Mouse (Mus musculus) lung, embryonic 15.5 days (tissue): ENCODE data around the gene Lipe. TPM values are rescaled to one million over a fixed set of nuclear protein-coding genes. Genes with fewer than 3 reads are reported as not detected.

Experiments
- ATAC-seq: fragments of 200-750 bp; cut with Nextera tagmentation; 2 replicates; pipeline ENCODE4 v1.8.0; 2017; ENCODE audit warnings: moderate number of reproducible peaks, borderline replicate concordance; ENCODE audit not compliant: low FRiP score, low TSS enrichment; ENCODE audit errors: extremely low read depth
- H3K27ac ChIP-seq: fragments of 300-500 bp; sonication (generic); 2 replicates; pipeline ENCODE4 v1.5.1; 2015; ENCODE audit warnings: moderate library complexity, mild to moderate bottlenecking, inconsistent platforms
- H3K27me3 ChIP-seq: fragments of 300-500 bp; sonication (generic); 2 replicates; pipeline ENCODE4 v1.6.1; 2015; ENCODE audit warnings: inconsistent platforms
- H3K36me3 ChIP-seq: fragments of 300-500 bp; sonication (generic); 2 replicates; pipeline ENCODE4 v1.6.1; 2015; ENCODE audit warnings: inconsistent platforms
- H3K4me1 ChIP-seq: fragments of 300-500 bp; sonication (generic); 2 replicates; pipeline ENCODE4 v1.6.1; 2015; ENCODE audit warnings: inconsistent platforms
- H3K4me2 ChIP-seq: fragments of 300-500 bp; sonication (generic); 2 replicates; pipeline ENCODE4 v1.6.1; 2015; ENCODE audit warnings: inconsistent platforms, mild to moderate bottlenecking, moderate library complexity
- H3K4me3 ChIP-seq: fragments of 300-500 bp; sonication (generic); 2 replicates; pipeline ENCODE4 v1.5.1; 2015; ENCODE audit warnings: mild to moderate bottlenecking, inconsistent platforms
- H3K9ac ChIP-seq: fragments of 300-500 bp; sonication (generic); 2 replicates; pipeline ENCODE4 v1.6.1; 2015; ENCODE audit warnings: inconsistent platforms
- H3K9me3 ChIP-seq: fragments of 300-500 bp; sonication (generic); 2 replicates; pipeline ENCODE4 v1.6.1; 2016; ENCODE audit warnings: inconsistent platforms
- WGBS: fragments of 180-500 bp; shearing (Covaris S2); methylation state at CpG from one replicate; pipeline ENCODE4 v1.1.7; 2015; 5-methylcytosine and 5-hydroxymethylcytosine counted together
- polyA plus RNA-seq: library from polyadenylated mRNA; unstranded; fragments of >200 nt; fragmentation: Nextera tagmentation; extraction: Ambion mirVana; gene quantifications from 2 replicates; pipeline ENCODE4 v1.2.1, GENCODE M21; 2015

The Lipe gene
- polyA plus RNA-seq, 1 experiment from 2014 or later: 9.4 TPM

GRCm38 (mm10) chr7:25393451-25394210 is 4.9 kb downstream of the Lipe start:
- Histone ChIP-seq H3K9me3 (no peaks in the 10 kb centered on the region), H3K27ac (no peak overlapping the region), H3K4me2 (peak overlapping the region; percentile 86; the same call in 1 of the 2 replicates), H3K36me3 (0 out of 2 replicates have a peak, but pooled peaks cover under 1% of the 10 kb centered on the region), H3K4me3 (no peak overlapping the region), H3K27me3 (no peaks in the 10 kb centered on the region), H3K4me1 (peaks cover 49% of the 10 kb centered on the region), H3K9ac (0 out of 2 replicates have a peak overlapping the region, but pooled peaks have one; percentile 72)
- 71% methylated on average over 8 of the region's 8 CpGs for WGBS
- no peak for ATAC-seq

- Histone ChIP-seq H3K27me3 (no peaks in the 10 kb centered on the region), H3K9ac (no peak overlapping the region), H3K4me1 (peaks cover 49% of the 10 kb centered on the region), H3K27ac (no peak overlapping the region), H3K36me3 (peaks cover 5% of the 10 kb centered on the region; the same call in 1 of the 2 replicates), H3K4me2 (no peak overlapping the region), H3K9me3 (no peaks in the 10 kb centered on the region), H3K4me3 (no peak overlapping the region)
- WGBS: 63% methylated on average over 7 of the region's 7 CpGs
- no peak for ATAC-seq
These were observed 5.7 kb downstream of the Lipe start for GRCm38 (mm10) chr7:25392851-25393250.

DNA sequence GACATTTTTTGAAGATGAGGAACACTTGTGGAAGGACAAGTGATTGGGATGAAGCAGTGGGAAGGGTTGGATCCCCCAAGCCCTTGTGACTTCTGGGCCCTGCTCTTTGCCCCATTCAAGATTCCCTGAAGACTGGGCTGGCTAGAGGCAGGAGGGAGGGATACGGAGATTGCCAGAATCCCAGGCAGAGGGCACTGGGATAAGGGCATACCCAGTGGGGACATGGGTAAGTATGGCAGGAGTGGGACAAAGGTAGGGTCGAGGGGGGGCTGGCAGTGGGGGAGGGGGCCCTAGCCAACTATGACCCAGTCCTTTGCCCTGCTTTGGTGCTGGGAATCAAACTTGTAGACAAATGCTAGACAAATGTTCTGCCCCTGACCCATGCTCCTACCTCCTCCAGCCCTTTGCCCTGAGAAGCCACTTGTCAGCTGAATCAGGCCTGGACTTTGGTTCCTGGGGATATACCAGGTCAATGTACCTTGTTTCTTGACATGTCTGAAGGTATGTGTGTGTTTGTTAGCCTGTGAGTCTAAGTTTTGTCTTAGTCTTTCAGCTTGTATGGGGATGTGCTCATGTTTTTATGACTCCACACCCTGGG is 6.6 kb downstream of the Lipe start:
- H3K4me3 ChIP-seq: no peak overlapping the region
- no peak for ATAC-seq
- peaks cover 10% of the 10 kb centered on the region; the same call in 1 of the 2 replicates for H3K36me3 ChIP-seq
- H3K4me2 ChIP-seq: no peak overlapping the region
- no peak overlapping the region for H3K9ac ChIP-seq
- no peak overlapping the region for H3K27ac ChIP-seq
- H3K27me3 ChIP-seq: no peaks in the 10 kb centered on the region
- whole genome bisulfite sequencing: 72% methylated on average over 2 of the region's 2 CpGs
- no peaks in the 10 kb centered on the region for H3K9me3 ChIP-seq
- H3K4me1 ChIP-seq: peaks cover 46% of the 10 kb centered on the region

GRCm38 (mm10) chr7:25390986-25391385 is 7.5 kb downstream of the Lipe start:
- H3K9ac ChIP-seq: no peak overlapping the region
- H3K4me3 ChIP-seq: no peak overlapping the region
- peaks cover 48% of the 10 kb centered on the region for H3K4me1 ChIP-seq
- no peak overlapping the region for H3K4me2 ChIP-seq
- peaks cover 10% of the 10 kb centered on the region; the same call in 1 of the 2 replicates for H3K36me3 ChIP-seq
- no peaks in the 10 kb centered on the region for H3K27me3 ChIP-seq
- H3K27ac ChIP-seq: peak overlapping the region; percentile 69; the same call in 1 of the 2 replicates
- ATAC-seq: no peak
- H3K9me3 ChIP-seq: no peaks in the 10 kb centered on the region
- WGBS: 40% methylated on average over 2 of the region's 2 CpGs

DNA sequence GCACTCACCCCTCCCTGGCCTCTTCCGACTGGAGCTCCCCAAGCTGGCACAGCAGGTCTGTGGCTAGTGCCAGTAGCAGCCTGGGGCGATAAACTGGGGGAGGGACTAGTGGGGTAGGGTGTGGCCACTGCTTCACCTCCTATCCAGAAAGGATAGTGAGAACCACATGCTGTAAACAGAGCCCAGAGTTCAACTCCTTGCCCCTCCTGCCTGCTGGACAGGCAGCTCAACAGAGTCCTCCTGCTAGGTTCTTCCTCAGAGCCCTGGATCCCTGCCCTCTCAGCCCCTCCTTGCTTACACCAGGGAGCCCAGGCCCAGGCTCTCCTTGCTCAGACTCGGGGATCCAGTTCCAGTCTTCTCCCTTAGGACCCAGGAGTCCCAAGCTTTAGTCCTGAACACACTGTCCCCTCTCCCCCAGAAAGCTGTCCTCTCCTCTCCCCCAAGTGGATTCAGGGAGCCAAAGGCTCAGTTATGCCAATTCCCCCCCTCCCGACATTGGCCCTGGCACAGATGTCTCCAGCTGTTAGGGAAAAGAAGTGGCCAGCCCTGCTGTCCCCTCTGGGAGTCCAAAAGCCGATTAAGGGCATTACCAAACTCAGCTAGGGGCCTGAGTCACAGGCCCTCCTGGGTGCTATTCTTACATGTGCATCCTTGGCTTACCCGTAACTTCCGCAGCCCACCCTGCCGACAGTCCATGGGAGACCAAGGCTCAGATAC is 8.3 kb downstream of the Lipe start:
- H3K4me3 ChIP-seq: no peak overlapping the region
- no peaks in the 10 kb centered on the region for H3K27me3 ChIP-seq
- H3K36me3 ChIP-seq: peaks cover 10% of the 10 kb centered on the region; the same call in 1 of the 2 replicates
- peak; percentile 17; the same call in 1 of the 2 replicates for ATAC-seq
- 47% methylated on average over 8 of the region's 8 CpGs for WGBS
- no peak overlapping the region for H3K9ac ChIP-seq
- peaks cover 56% of the 10 kb centered on the region for H3K4me1 ChIP-seq
- H3K4me2 ChIP-seq: peak overlapping the region; percentile 22; the same call in 1 of the 2 replicates
- no peaks in the 10 kb centered on the region for H3K9me3 ChIP-seq
- H3K27ac ChIP-seq: peak overlapping the region; percentile 69

- H3K4me1 ChIP-seq: peaks cover 46% of the 10 kb centered on the region
- H3K4me3 ChIP-seq: no peak overlapping the region
- H3K27me3 ChIP-seq: no peaks in the 10 kb centered on the region
- ATAC-seq: no peak
- no peak overlapping the region for H3K9ac ChIP-seq
- no peak overlapping the region for H3K4me2 ChIP-seq
- H3K9me3 ChIP-seq: no peaks in the 10 kb centered on the region
- peaks cover 18% of the 10 kb centered on the region for H3K36me3 ChIP-seq
- H3K27ac ChIP-seq: no peak overlapping the region
- 62% methylated on average over 7 of the region's 7 CpGs for WGBS
These were observed 9.6 kb downstream of the Lipe start for GRCm38 (mm10) chr7:25388916-25389315.

GRCm38 (mm10) chr7:25387811-25388440 is 10.6 kb downstream of the Lipe start:
- H3K27me3 ChIP-seq: no peaks in the 10 kb centered on the region
- H3K4me2 ChIP-seq: no peak overlapping the region
- ATAC-seq: no peak
- 88% methylated on average over 18 of the region's 18 CpGs for WGBS
- no peak overlapping the region for H3K27ac ChIP-seq
- H3K9ac ChIP-seq: no peak overlapping the region
- H3K36me3 ChIP-seq: peaks cover 21% of the 10 kb centered on the region
- no peaks in the 10 kb centered on the region for H3K9me3 ChIP-seq
- H3K4me3 ChIP-seq: no peak overlapping the region
- H3K4me1 ChIP-seq: peaks cover 38% of the 10 kb centered on the region

DNA sequence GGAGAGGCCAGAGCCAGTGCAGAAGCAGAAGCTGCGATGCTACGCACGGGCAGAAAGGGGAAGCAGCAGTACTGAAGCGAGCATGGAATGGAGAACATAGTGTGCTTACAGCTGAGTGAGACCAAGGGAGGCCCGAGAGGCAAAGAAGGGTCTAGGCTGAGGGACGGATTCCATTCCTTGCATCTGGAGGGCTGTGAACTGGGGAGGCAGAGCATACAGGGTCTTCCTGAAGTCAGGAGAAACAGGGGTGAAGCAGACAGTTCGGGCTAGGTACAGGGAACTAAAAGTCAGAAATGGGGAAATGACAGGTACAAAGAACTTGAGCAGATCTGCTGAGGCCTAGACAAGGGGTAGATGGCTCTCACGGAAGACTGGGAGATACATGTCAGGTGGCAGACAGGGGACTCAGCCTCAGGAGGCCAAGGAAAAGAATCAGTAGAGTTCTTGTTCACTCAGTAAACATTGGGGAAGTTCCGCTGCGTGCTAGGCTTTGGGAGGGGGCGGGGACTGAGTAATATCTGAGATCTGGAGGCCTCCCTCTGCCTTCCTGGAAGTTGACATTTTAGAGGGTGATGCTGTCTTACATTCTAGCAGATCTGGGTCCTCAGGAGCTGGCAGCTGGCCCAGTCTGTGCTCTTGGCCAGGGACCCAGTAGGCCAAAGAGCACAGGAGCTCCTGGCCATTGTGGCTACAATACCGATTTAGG is 12.5 kb downstream of the Lipe start:
- no peaks in the 10 kb centered on the region for H3K27me3 ChIP-seq
- H3K36me3 ChIP-seq: peaks cover 26% of the 10 kb centered on the region
- peaks cover 37% of the 10 kb centered on the region for H3K4me1 ChIP-seq
- no peaks in the 10 kb centered on the region for H3K9me3 ChIP-seq
- H3K4me2 ChIP-seq: peak overlapping the region; percentile 9
- ATAC-seq: peak; percentile 55
- H3K27ac ChIP-seq: peak overlapping the region; percentile 85
- WGBS: 50% methylated on average over 12 of the region's 12 CpGs
- H3K9ac ChIP-seq: no peak overlapping the region
- no peak overlapping the region for H3K4me3 ChIP-seq

GRCm38 (mm10) chr7:25385259-25385658 is 13.3 kb downstream of the Lipe start:
- Histone ChIP-seq H3K4me3 (no peak overlapping the region), H3K9me3 (no peaks in the 10 kb centered on the region), H3K9ac (no peak overlapping the region), H3K27ac (0 out of 2 replicates have a peak overlapping the region, but pooled peaks have one; percentile 85), H3K4me1 (peaks cover 37% of the 10 kb centered on the region), H3K36me3 (peaks cover 28% of the 10 kb centered on the region), H3K4me2 (no peak overlapping the region), H3K27me3 (no peaks in the 10 kb centered on the region)
- 89% methylated on average over 12 of the region's 12 CpGs for WGBS
- no peak for ATAC-seq

- Histone ChIP-seq H3K36me3 (peaks cover 28% of the 10 kb centered on the region), H3K4me3 (no peak overlapping the region), H3K9ac (no peak overlapping the region), H3K4me2 (no peak overlapping the region), H3K9me3 (no peaks in the 10 kb centered on the region), H3K4me1 (peaks cover 37% of the 10 kb centered on the region), H3K27me3 (no peaks in the 10 kb centered on the region), H3K27ac (no peak overlapping the region)
- ATAC-seq: no peak
- 87% methylated on average over 9 of the region's 9 CpGs for WGBS
These were observed 13.7 kb downstream of the Lipe start for GRCm38 (mm10) chr7:25384818-25385217.

GRCm38 (mm10) chr7:25384318-25384717 is 14.2 kb downstream of the Lipe start:
- H3K9ac ChIP-seq: no peak overlapping the region
- ATAC-seq: no peak
- H3K27ac ChIP-seq: no peak overlapping the region
- H3K4me2 ChIP-seq: no peak overlapping the region
- H3K27me3 ChIP-seq: no peaks in the 10 kb centered on the region
- H3K36me3 ChIP-seq: peaks cover 28% of the 10 kb centered on the region
- H3K9me3 ChIP-seq: no peaks in the 10 kb centered on the region
- no peak overlapping the region for H3K4me3 ChIP-seq
- H3K4me1 ChIP-seq: peaks cover 39% of the 10 kb centered on the region
- 86% methylated on average over 13 of the region's 13 CpGs for WGBS
